Mouse (Mus musculus) T-helper 17 cell (primary cell): ENCODE data around the gene Pde10a.

Experiments
- in situ Hi-C, 2 experiments: fragments of 300-600 bp; cut with MboI, MseI; formaldehyde crosslinking; loops; 1 replicate in 1 of 2; 2 replicates in 1 of 2; pipeline ENCODE4 v1.15.1; 2025; ENCODE audit warnings: high pct_unique_total_duplicates in 2 of 2

The Pde10a gene

DNA sequence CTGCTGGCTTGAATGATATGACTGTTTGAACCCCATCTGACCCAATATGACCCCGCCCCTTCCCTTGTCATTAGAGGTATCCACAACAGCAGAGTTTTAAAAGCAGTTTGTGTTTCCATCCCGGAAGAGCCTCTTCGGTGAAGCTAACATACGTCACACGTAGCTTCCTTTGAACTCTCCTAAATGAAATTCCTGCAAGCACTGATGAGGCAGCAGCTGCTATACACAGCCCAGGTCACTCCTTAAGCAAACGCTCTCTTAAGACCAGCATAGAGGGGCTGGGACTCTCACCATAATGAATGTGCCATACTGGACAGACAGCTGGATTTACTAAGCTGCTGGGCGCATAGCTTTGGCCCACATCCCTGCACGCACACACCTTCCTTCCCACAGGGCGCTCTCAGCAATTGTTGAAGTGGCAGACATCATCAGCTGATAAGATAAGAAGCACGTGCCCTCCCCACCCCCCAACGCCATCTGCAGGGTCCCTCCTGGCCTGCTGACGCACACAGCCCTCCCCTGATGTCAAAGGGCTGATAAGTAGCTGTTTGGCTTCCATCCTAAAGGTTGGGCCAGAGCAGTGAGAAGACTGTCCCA lies 346.9 kb downstream of the Pde10a start:
- in situ Hi-C loops, result no loop called here

DNA sequence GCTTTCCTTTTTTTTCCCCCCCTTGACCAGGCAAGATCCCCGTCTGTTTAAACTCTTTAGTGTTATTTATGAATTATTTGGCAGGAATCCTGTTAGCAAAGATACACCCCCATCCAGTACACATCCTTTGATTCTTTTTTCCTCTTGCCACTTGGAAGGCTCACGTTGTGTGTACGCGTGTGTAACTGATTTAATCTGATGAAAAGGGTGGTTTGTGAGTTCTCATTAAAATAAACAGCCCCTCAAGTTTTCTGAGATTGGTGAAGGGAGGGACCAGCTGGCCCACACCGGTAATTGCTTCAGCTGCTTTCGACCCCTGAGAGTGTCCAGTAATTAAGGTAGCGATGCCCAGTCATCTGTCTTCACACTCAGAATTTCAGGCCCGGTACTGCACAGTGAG lies 347.4 kb downstream of the Pde10a start:
- in situ Hi-C loops, result no loop called here

DNA sequence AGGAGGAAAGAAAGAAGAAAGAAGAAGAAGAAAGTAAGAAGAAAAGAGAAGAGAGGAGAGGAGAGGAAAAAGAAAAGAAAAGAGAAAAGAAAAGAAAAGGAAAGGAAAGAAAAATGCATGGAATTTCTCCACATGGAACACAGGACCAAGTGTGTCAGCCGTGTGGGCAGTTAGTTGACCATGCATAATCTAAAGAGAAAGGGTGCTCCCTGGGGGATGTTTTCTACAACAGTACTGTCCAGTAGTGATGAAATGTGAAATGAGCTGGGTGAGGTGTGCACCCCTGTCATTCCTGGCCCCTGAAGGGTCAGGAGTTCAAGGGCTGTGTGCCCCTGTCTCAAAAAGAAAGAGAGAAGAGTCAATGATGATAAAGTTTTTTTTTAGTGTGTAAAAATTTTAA lies 352.9 kb downstream of the Pde10a start:
- in situ Hi-C loops, result no loop called here

DNA sequence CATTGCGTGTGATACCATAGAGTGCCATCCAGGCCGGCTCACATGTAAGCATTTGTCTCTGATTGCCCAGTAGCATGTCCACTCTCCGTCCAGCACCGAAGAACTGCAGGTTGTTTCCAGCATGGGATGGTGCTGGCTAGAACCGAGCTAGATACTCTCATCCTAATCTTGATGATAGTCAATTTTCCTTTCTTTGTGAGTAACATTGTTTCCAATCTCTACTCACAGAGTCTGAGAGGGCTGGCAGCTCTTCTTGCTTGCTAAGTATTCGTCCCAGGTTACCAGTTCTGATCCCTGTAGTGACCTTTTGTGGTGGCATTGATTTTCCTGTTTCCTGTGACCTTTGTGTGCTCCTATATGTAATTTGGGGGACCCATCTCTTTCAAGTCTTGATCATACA lies 356.5 kb downstream of the Pde10a start:
- in situ Hi-C loops, result no loop called here

DNA sequence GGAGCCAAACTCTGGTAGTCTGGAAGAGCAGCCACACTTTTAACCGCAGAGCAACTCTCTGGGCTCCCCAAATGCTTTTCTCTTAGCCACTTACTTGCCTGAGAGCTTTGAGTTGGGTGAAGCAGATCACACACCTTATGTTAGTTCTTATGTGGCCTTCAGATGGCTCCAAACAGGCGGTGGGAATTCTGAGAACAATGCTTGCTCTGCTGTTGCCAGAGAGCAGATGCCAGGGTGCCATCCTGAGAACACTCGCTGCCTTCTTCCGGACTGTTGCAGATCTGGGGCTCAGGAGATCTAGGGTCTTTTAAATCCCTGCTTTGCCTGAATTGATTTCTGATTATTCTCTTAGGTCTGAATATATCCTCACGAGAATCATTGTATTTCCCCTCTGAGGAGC lies 359.5 kb downstream of the Pde10a start:
- in situ Hi-C loops, result no loop called here

DNA sequence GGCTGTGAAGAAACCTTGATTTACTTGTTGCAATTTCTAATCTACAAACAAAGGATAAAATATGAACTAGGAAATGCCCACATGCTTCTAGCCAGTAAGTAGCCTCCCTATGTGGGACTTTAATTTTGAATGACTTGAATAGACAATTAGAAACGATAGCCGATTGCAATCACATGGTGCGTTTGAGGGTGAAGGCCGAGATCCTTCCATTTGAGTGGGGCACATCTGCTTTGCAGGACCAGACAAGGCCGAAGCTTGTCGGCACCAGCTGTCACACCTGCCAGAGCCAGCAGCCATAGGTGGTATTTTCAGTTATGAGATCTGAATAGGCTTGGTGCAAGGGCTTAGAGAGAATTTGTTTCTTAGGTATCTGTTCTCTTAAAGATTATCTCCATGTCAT lies 360.7 kb downstream of the Pde10a start:
- in situ Hi-C loops, result no loop called here

DNA sequence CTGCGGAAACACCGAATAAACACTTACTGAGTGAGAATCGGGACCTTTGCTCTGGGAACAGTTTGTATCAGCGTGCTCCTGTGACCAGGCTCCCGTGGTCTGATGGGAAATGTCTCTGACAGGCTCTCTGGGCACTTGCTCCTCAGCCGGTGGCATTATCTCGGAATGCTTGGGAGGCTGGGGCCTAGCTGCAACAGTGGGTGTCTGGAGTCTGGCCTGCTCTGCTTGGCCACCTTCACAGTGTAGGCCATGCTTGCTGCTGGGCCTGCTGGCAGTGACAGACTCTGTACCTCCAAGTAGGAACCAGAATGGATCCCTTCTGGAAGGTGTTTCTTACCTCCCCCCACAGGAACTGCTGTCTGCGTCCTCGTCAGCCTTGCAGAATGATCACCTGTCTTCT lies 362.9 kb downstream of the Pde10a start:
- in situ Hi-C loops, result no loop called here

DNA sequence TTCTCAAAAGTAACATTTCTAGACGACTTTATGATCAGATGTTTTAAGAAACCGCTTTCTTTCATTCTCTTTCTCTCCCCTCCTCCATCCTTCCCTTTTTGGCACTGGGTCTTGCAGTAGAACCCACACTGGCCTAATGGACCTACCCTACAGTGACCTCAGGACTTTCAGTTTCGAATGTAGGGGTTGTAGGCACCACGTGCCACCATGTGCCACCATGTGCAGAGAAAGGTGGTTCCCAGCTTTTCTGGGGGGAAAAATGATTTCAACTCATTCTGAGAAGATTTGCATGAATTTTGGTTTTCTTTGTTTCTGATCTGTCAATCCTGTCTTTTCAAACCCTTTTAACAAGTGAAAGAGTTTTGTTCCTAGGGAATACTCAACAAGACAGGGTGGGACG lies 363.5 kb downstream of the Pde10a start:
- in situ Hi-C loops, result no loop called here

DNA sequence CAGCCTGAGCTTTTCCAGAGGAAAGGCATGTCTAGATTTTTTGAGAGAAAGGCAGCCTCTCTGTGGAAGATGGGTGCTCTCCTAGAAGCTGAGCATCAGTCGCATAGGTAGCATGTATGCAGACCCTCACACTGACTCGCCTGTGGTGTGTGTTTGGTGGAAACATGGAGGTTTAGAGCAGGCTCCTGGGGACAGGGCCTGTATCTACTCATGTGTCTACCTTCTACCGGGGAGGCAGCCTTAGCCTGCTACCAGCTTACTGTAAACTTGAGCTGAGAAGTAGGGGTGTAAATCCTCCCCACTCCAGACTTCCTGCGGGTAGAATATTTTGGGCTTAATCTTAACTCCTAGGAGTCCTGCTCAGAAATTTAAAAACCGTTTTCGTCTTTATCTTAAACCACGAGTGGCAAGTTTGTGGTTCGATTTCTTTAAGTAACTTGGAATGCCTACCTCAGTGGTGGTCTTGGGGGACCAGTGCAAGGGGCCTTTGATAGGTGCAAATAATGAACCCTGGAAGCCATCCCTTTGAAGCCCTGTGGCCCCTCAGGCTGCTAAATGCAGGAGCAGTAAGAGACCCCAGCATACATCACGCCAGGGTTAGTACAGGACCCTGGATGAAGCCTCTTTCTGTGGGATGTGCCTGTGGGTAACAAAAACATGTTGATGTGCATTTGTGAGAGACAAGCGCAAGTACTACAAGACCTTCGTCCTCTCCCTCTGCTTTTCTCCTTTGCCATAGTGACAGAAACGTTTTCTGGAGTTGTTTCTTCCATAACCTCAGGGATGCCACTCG lies 367.2 kb downstream of the Pde10a start:
- in situ Hi-C loops, result no loop called here

DNA sequence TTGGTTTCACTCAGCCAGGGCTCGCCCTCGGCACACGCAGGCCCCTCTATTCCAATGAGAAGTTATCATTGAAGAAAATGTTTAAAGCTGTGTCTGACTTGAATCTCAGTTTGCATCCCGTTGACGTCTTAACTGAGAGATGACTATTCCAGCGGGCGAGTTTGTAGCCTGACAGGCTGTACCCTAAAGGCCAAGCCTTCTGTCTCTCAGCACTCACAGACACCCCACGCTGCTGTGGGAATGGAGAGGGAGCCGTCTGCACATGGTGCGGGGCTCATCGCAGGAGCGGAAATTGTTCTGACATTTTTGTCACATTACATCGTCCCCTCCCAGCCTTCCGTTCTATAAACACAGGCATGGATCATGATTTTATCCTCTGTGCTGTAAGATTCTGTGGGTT lies 370.8 kb downstream of the Pde10a start:
- in situ Hi-C loops, result no loop called here

DNA sequence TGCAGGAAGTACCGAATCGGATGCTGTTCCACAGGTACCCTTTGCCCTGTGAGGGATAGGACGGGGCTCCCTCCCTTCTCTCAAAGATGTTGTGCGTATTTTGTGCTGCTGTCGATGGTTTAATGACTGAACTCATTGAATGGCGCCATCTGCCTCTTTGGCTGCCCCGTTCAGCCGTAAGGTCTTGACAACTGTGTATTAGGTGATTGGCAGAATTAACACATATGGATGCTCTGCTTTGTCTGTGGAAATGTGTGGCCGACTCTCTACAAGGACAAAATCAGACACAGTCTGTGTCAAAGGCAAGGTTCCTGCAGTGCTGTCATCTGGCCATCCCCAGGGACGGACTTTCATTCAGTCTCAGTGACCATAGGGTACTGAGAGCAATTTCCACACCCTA lies 372.6 kb downstream of the Pde10a start:
- in situ Hi-C loops, result no loop called here

DNA sequence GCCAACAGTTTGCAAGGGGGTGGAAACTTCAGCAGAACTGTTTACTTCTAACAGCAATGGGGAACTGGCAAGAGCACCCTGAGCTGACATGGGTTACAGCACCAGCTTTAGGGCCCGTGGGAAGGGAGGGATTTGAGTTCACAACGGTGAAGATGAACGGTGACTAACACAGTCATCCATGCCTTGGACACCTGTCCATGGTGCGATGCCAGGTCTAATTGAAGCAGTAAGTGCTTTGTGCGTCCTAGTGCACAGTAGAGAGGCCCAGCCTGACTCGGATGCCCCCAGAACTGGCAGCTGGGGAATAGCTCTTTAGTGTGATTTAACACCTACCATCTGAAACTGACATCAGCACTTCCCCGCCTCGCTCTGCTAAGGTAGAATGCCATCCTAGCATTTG lies 373.0 kb downstream of the Pde10a start:
- in situ Hi-C loops, result no loop called here

DNA sequence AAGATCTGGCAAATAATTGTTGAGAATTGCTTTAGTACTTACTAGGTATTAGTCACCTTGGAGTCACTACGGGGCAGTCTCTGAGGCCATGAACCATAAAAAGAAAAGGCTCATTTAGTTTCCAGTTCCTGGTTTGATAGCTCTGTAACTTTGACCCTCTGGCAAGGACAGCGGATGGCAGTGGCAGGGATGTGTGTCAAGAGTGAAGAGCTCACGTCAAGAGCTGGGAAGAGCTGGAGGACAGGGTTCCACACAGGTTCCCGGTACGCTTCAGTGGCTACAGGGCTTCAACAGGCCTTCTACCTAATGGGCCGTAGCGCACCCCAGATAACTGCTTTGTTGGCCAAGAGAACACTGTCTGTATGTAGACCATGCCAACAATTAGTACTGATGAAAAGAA lies 374.0 kb downstream of the Pde10a start:
- in situ Hi-C loops, result no loop called here

DNA sequence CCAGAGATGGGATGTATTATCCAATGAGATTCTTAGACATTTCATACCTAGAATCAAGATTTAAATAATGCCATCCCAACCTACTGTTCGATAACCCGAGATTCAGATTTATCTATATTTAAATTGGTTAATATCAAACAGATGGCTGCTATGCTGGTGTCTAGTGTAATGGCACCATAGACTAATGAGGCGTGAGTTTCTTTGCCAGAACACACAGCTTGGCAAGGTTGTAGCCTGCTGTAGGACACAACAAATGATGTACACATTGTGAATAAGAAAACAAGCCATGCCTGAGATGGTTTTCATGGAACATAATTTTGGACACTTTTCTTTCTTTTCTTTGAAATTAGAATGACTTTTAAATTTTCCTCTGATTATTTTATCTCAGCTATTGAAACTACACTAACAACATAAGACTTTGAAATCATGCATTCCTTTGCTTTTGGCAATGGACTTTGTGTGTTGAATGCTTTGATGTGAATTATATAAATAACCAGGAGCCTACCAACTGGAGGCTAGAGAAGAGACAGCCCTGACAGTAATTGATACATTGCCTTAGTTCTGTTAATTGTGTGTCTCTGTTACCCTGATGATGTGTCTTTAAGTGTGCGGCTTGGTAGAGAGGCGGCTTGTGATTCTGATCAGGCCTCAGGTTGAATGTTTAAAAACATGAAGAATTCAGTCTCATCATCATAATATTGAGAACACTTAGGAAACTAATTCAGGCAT lies 378.5 kb downstream of the Pde10a start:
- in situ Hi-C loops, result no loop called here

DNA sequence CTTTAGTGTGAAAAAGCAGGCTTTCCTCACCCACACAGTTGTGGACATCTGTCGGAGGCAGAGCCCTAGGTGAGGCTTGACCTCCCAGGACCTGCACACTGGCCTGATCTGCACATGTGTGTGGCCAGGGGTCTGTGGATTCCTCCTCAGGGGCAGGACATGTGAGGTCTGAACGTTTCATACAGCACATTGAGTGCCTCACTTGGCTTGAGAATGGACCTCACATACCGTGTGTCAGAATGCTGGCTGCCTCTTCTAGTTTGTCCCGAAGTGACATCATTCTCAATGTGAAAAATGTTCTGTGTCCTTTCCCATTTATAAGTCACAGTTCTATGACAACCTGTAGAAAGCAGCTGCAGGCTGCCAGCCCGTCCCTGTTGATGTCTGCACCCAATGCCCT lies 385.4 kb downstream of the Pde10a start:
- in situ Hi-C loops, result no loop called here

DNA sequence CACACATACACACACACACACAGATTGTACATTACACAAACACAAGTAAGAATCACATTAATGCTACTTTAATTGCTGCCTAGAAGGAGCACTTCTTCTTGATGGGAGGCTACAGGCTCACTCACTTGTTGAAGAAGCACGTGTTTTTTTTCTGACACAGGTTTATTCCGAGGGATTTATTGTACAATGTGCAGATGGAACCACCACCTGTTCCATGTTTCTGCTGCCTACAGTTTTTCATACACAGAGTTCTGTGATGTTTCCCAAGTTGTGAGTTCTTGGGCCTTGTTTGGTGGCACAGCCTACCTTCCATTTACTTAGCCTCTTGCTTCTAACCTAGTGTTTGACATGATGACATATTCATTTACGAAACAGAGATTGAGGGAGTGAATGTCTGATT lies 387.8 kb downstream of the Pde10a start:
- in situ Hi-C loops, result no loop called here

DNA sequence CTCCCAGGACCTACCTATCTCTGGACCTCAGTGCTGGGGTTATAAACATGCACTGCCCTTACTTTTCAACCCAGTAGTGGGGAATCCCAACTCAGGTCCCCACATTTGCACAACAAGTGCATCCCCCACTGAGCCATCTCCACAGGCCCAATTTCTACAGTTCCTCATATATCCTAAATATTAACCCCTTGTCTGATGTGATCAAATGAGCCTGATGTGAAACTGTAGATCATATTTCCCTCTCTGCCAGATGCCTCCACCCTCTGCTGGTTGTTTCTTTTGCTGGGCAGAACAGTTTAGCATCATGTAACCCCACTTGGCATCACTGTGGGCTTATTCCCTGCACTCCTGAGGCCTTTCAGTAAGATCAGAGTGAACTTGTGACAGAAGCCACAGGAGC lies 390.5 kb downstream of the Pde10a start:
- in situ Hi-C loops, result no loop called here

DNA sequence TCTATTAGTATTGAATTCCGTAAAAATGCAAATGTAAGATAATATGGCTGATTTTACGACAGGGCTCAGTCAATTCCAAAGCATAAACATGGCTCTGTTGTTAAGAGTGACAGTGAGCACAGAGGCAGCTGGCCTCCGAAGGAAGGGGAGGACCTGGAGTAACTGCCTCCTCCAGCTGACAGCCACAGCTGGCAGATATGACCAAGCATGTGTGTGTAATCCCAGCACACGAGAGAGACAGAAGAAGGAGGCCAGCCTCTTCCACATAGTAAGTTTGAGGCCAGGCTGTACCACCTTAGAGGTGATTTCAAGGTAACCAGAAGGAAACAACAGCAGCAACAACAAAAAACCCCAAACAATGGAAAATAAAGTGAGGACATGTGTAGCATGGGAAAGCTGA lies 397.9 kb downstream of the Pde10a start:
- in situ Hi-C loops, result no loop called here

DNA sequence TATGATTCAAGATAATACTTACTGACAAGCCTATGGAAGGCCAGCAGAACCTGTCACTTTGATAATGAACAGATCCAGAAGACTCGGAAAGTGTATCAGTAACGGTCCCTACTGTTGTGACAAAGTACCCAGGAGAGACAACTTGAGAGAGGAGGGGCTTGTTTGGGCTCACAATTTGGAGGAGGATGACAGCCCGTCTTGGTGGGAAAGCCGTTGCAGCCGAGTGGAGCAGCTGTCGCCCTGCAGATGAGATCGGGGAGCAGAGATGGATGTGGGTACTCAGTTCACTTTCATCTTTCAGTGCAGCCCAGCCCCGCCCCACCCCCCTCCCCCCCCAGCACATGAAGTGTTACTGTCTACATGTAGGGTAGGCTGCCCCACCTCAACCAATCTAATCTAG lies 398.6 kb downstream of the Pde10a start:
- in situ Hi-C loops, result no loop called here

DNA sequence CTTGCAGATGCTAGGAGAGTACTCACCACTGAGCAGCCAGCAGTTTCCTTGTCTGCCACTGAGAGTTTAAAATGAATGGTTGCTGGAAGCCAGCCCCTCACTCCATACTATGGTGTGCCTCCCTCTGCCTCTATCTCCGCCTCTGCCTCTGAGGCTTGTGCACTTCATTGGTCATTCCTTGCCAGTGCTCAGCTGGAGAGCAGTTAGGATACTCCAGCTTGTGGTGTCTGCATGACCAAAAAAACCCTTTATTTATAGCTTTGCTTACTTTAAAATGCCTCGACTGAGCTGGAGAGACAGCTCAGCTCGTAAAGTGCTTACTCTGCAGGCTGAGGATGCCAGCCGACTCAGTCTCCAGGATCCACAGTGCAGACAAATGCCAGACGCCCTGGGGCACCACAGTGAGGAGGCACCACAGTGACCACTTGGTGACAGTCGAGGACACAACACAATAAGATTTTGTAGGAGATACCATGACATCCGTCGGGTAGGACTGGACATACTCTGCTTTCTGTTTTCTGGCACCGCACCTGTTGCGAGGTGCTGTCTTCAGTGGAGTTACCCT lies 400.7 kb downstream of the Pde10a start:
- in situ Hi-C loops, result no loop called here

DNA sequence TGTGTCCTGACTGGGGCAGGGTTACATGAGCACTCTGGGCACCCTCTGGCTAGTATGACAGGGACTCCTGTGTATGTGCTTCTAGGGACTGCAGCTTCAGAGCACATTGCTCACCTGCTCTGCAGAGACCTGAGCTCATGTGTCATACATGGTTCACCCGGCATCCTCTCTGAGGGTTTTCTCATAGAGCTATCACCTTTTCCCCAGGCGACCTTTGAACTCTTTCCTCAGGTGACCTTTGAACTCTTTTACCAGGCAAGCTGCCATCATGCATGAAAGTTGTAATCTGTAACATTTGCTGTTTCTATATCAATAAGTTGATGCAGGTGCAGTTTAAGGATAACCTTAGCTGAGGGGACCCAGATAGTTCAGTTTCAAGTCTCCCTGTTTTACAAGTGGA lies 403.4 kb downstream of the Pde10a start:
- in situ Hi-C loops, result no loop called here

DNA sequence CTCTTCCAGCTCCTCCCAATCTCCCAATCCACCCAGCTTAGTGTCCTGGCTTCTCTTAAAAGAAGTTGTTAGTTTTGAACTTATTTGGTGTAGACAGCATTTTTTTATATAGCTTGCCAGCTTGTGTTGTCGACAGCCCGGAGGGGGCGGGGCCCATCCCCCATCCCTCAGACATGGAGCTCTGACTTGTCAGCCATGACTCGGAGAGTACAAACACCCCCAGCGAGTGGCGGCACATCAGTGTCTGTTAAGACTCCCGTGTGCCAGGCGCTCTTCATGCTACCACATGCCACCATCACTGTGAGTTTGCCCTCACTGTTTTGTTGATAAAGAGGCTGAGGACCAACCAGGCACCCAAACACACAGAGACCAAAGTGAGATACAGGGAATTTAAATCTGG lies 404.5 kb downstream of the Pde10a start:
- in situ Hi-C loops, result loop anchor here (5.0 kb wide), 2 partner anchors 312 to 317 kb away; no protein-coding TSS in a partner anchor

DNA sequence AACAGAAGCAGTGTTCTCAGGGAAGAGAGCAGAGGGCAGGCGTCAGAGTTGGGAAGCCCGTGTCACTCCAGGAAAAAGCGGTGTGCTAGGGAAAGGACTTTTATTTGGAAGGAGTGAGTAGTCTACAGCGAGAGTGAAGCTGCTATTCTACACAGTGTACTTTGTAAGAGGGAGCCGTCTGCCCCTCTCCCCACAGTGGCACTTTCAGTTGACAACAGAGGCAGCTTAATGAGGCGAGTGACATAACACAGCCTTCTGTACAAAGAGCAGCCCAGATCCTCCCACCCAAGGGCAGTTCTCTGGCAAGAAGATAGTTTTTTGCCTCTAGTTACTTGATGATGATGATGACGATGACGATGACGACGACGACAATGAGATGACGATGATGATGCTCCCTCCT lies 410.4 kb downstream of the Pde10a start:
- in situ Hi-C loops, result no loop called here
